Mouse (Mus musculus): ENCODE measurements around the gene Ube2g2. TPM values are rescaled to one million over a fixed set of nuclear protein-coding genes. Genes with fewer than 3 reads are reported as not detected.
"Not testable (repeated sequence)": the region's sequence is repeated elsewhere in the genome, so short reads cannot be mapped to it uniquely, and the experiment has no call there.

Ube2g2 gene
- polyA plus RNA-seq, 1 experiment from 2014 or later = 90.9 TPM

DNA sequence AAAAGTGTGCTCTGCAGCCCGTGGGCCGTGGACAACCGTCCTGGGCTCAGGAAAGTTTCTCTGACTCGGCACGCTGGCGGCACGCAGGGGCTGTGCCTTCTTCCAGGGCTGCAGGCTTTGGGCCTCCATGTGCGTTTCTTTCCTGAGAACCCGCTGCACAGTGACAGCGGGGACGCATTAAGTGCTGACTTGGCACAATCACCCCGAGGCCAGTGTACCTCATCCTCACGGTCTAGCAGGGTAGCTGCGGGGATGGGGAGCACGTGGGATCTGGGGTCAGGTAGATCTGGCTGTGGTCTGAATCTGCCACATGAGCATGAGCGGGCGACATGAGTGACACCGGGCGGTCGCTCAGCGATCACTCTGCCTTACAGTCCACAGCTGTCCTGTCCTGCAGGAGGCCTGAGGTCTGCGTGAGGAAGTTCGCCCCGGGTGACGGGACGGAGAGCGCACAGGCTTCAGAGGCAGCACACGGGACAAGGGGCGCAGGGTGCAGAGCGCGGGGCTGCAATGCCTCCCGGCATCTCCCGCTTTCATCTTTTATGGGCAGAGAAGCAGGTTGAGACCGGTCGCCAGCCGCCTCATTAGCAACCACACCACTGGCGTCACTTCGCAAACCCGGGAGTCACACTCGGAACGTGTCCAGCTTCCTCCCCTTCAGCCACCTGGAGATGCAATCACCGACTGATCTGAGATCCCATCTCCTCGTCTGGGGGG, 42.0 kb downstream of the Ube2g2 start:
- Histone ChIP-seq H3K4me1 (peaks cover 6% of the 10 kb centered on the region; the same call in 1 of the 2 replicates), H3K9me3 (no peaks in the 10 kb centered on the region), H3K27ac (no peak overlapping the region), H3K27me3 (replicated peaks) (no peaks in the 10 kb centered on the region), H3K9ac (no peak overlapping the region), H3K4me2 (replicated peaks) (peak overlapping the region; percentile 30; the same call in 1 of the 2 replicates), H3K36me3 (no peaks in the 10 kb centered on the region), H3K4me3 (no peak overlapping the region; the same call in 1 of the 2 replicates)
- ATAC-seq (ENCODE audit: low FRiP score, low read depth) = 0 out of 2 replicates have a peak, but pooled peaks have one; percentile 33
- WGBS = 44% methylated on average over 43 of the region's 43 CpGs

- no peaks in the 10 kb centered on the region for H3K36me3 ChIP-seq
- H3K4me3 ChIP-seq = no peak overlapping the region
- no peak for ATAC-seq (ENCODE audit: low FRiP score, low read depth)
- H3K27ac ChIP-seq = no peak overlapping the region
- H3K4me1 ChIP-seq = peaks cover 6% of the 10 kb centered on the region; the same call in 1 of the 2 replicates
- H3K27me3 ChIP-seq (replicated peaks) = no peaks in the 10 kb centered on the region
- H3K9me3 ChIP-seq = no peaks in the 10 kb centered on the region
- no peak overlapping the region for H3K9ac ChIP-seq
- WGBS = 86% methylated on average over 8 of the region's 8 CpGs
- H3K4me2 ChIP-seq (replicated peaks) = no peak overlapping the region
These were observed 44.3 kb downstream of the Ube2g2 start for GRCm38 (mm10) chr10:77666342-77666741.

DNA sequence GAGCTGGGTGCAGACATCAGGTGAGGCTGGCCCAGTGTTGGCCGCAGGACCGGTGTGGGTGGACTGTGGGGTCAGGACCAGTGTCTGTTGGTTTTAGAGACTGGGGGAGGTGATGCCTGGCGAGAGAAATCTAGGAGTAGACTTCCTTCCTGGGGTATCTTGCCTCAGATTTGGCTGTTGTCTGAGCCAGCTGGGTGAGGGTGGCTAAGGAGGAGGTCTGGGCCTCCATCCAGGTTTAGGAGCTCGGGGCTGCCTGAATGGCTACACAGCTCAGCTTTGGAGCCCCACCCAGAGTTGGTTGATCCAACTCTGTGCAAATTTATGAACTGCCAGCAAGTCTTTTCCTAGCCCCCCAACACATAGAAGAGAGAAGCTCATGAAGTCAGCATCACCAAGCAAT, 45.3 kb downstream of the Ube2g2 start:
- no peak overlapping the region for H3K9ac ChIP-seq
- H3K9me3 ChIP-seq = no peaks in the 10 kb centered on the region
- no peaks in the 10 kb centered on the region for H3K27me3 ChIP-seq (replicated peaks)
- WGBS = 97% methylated on average over 4 of the region's 4 CpGs
- no peak overlapping the region for H3K4me3 ChIP-seq
- H3K36me3 ChIP-seq = no peaks in the 10 kb centered on the region
- H3K4me1 ChIP-seq = peaks cover 6% of the 10 kb centered on the region; the same call in 1 of the 2 replicates
- H3K4me2 ChIP-seq (replicated peaks) = no peak overlapping the region
- no peak for ATAC-seq (ENCODE audit: low FRiP score, low read depth)
- H3K27ac ChIP-seq = no peak overlapping the region

- no peak overlapping the region for H3K27ac ChIP-seq
- H3K4me1 ChIP-seq = no peaks in the 10 kb centered on the region
- no peaks in the 10 kb centered on the region for H3K9me3 ChIP-seq
- 80% methylated on average over 4 of the region's 4 CpGs for WGBS
- H3K4me3 ChIP-seq = no peak overlapping the region
- ATAC-seq (ENCODE audit: low FRiP score, low read depth) = no peak
- H3K9ac ChIP-seq = no peak overlapping the region
- peaks cover 2% of the 10 kb centered on the region; the same call in 1 of the 2 replicates for H3K27me3 ChIP-seq (replicated peaks)
- no peak overlapping the region for H3K4me2 ChIP-seq (replicated peaks)
- no peaks in the 10 kb centered on the region for H3K36me3 ChIP-seq
These were observed 48.6 kb downstream of the Ube2g2 start for GRCm38 (mm10) chr10:77670710-77671109.

GRCm38 (mm10) chr10:77671519-77671918, 49.4 kb downstream of the Ube2g2 start:
- no peak for ATAC-seq (ENCODE audit: low FRiP score, low read depth)

GRCm38 (mm10) chr10:77673765-77674164, 51.7 kb downstream of the Ube2g2 start:
- 59% methylated on average over 13 of the region's 13 CpGs for WGBS
- Histone ChIP-seq H3K9me3 (no peaks in the 10 kb centered on the region), H3K4me1 (peaks cover 8% of the 10 kb centered on the region), H3K9ac (no peak overlapping the region), H3K27ac (no peak overlapping the region), H3K4me3 (no peak overlapping the region), H3K36me3 (no peaks in the 10 kb centered on the region), H3K27me3 (replicated peaks) (peaks cover 32% of the 10 kb centered on the region), H3K4me2 (replicated peaks) (no peak overlapping the region)
- ATAC-seq (ENCODE audit: low FRiP score, low read depth) = no peak

More at GRCm38 (mm10) chr10:77671519-77671918, 49.4 kb downstream of the Ube2g2 start:
- no peaks in the 10 kb centered on the region for H3K9me3 ChIP-seq
- no peak overlapping the region for H3K9ac ChIP-seq
- no peak overlapping the region for H3K27ac ChIP-seq
- H3K4me3 ChIP-seq = no peak overlapping the region
- H3K27me3 ChIP-seq (replicated peaks) = peaks cover 10% of the 10 kb centered on the region
- H3K4me2 ChIP-seq (replicated peaks) = no peak overlapping the region
- no peaks in the 10 kb centered on the region for H3K36me3 ChIP-seq
- no peaks in the 10 kb centered on the region for H3K4me1 ChIP-seq
- 86% methylated on average over 4 of the region's 4 CpGs for WGBS

DNA sequence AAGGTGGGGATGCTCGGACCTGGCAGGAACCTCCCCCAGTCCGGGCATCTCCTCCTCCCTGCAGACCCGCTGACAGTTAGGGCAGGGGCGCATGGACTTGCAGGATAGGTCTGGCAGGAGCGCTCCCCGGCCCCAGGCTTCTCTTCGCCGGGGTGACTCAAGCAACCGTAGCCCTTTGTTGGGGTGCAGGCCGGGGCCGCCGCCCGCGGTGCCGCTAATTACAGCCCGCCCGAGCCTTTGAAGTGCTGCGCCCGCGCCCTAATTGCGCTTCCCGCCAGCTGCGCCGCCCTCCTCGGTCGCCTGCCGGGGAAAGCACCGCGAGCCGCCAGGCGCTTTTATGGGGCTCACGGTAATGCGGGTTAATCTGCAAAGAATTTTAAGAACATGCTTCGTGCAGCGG, 55.5 kb downstream of the Ube2g2 start:
- Histone ChIP-seq H3K27ac (no peak overlapping the region), H3K9ac (0 out of 2 replicates have a peak overlapping the region, but pooled peaks have one; percentile 29), H3K4me2 (replicated peaks) (peak overlapping the region; percentile 63), H3K4me3 (peak overlapping the region; percentile 23), H3K9me3 (no peaks in the 10 kb centered on the region), H3K27me3 (replicated peaks) (peaks cover 42% of the 10 kb centered on the region), H3K4me1 (peaks cover 8% of the 10 kb centered on the region), H3K36me3 (no peaks in the 10 kb centered on the region)
- under 1% methylated on average over 35 of the region's 35 CpGs for WGBS
- no peak; the same call in 1 of the 2 replicates for ATAC-seq (ENCODE audit: low FRiP score, low read depth)

GRCm38 (mm10) chr10:77682994-77683393, 60.9 kb downstream of the Ube2g2 start:
- Histone ChIP-seq H3K4me1 (peaks cover 5% of the 10 kb centered on the region), H3K27ac (no peak overlapping the region), H3K27me3 (replicated peaks) (peaks cover 47% of the 10 kb centered on the region), H3K4me2 (replicated peaks) (no peak overlapping the region), H3K4me3 (no peak overlapping the region), H3K9ac (no peak overlapping the region), H3K36me3 (no peaks in the 10 kb centered on the region), H3K9me3 (no peaks in the 10 kb centered on the region)
- WGBS = 77% methylated on average over 7 of the region's 7 CpGs
- no peak for ATAC-seq (ENCODE audit: low FRiP score, low read depth)

GRCm38 (mm10) chr10:77684181-77684580, 62.1 kb downstream of the Ube2g2 start:
- Histone ChIP-seq H3K4me1 (peaks cover 9% of the 10 kb centered on the region), H3K9me3 (no peaks in the 10 kb centered on the region), H3K4me3 (no peak overlapping the region), H3K36me3 (no peaks in the 10 kb centered on the region), H3K9ac (no peak overlapping the region), H3K4me2 (replicated peaks) (no peak overlapping the region), H3K27ac (no peak overlapping the region), H3K27me3 (replicated peaks) (peaks cover 42% of the 10 kb centered on the region)
- ATAC-seq (ENCODE audit: low FRiP score, low read depth) = no peak
- 41% methylated on average over 8 of the region's 8 CpGs for WGBS

GRCm38 (mm10) chr10:77685895-77686664, 64.0 kb downstream of the Ube2g2 start, which contains the start of gene Tspear:
Gene Tspear, plus strand, starts transcription at chr10:77686569.
- 8% methylated on average over 22 of the region's 22 CpGs for WGBS
- Histone ChIP-seq H3K27me3 (replicated peaks) (peaks cover 36% of the 10 kb centered on the region), H3K9me3 (no peaks in the 10 kb centered on the region), H3K4me3 (no peak within 1 kb of the TSS), H3K4me1 (peaks cover 15% of the 10 kb centered on the region), H3K4me2 (replicated peaks) (no peak within 1 kb of the TSS), H3K36me3 (no peaks in the 10 kb centered on the region), H3K27ac (no peak within 1 kb of the TSS), H3K9ac (no peak within 1 kb of the TSS)
- ATAC-seq (ENCODE audit: low FRiP score, low read depth) = no peak

- peaks cover 36% of the 10 kb centered on the region for H3K27me3 ChIP-seq (replicated peaks)
- H3K9ac ChIP-seq = no peak overlapping the region
- no peak overlapping the region for H3K4me2 ChIP-seq (replicated peaks)
- H3K27ac ChIP-seq = no peak overlapping the region
- no peaks in the 10 kb centered on the region for H3K36me3 ChIP-seq
- WGBS = 25% methylated on average over 10 of the region's 10 CpGs
- no peaks in the 10 kb centered on the region for H3K9me3 ChIP-seq
- H3K4me1 ChIP-seq = peaks cover 15% of the 10 kb centered on the region
- ATAC-seq (ENCODE audit: low FRiP score, low read depth) = no peak
- H3K4me3 ChIP-seq = no peak overlapping the region
These were observed 64.9 kb downstream of the Ube2g2 start for GRCm38 (mm10) chr10:77687021-77687420.

GRCm38 (mm10) chr10:77690356-77690807, 68.3 kb downstream of the Ube2g2 start, which contains the start of gene Gm19402:
Gene Gm19402, minus strand, starts transcription at chr10:77690757.
- 75% methylated on average over 3 of the region's 3 CpGs for WGBS
- peaks cover 15% of the 10 kb centered on the region for H3K4me1 ChIP-seq
- H3K4me3 ChIP-seq; H3K9me3 ChIP-seq; H3K27ac ChIP-seq; H3K36me3 ChIP-seq; H3K4me2 ChIP-seq (replicated peaks); ATAC-seq (ENCODE audit: low FRiP score, low read depth); H3K9ac ChIP-seq: not testable (repeated sequence)
- peaks cover 31% of the 10 kb centered on the region for H3K27me3 ChIP-seq (replicated peaks)

Measured in neural tube, embryonic 12.5 days (tissue).